Mouse (Mus musculus) spleen, adult 2 months (tissue): ENCODE measurements around the gene Rrp8.

Experiments used
- CTCF ChIP-seq: fragments of 200-500 bp; IDR thresholded peaks from 2 replicates; pipeline ENCODE4 v1.5.1; 2011; ENCODE audit warnings: mild to moderate bottlenecking, inconsistent platforms; ENCODE audit not compliant: insufficient read depth, insufficient read length, insufficient replicate concordance; ENCODE audit errors: extremely low read depth
- POLR2A ChIP-seq: fragments of 200-500 bp; IDR thresholded peaks from 2 replicates; pipeline ENCODE4 v1.6.1; 2011; ENCODE audit warnings: low read depth, low read length, inconsistent platforms

- no peak for TF ChIP-seq CTCF
- TF ChIP-seq POLR2A: no peak
Observed at GRCm38 (mm10) chr7:105783861-105784260, 46.7 kb upstream of the Rrp8 start.
